Mouse (Mus musculus) heart, adult 18-20 months (tissue): ENCODE data around the gene Adgre5. TPM values are rescaled to one million over a fixed set of nuclear protein-coding genes. Genes with fewer than 3 reads are reported as not detected.

Source experiments
- DNase-seq, 2 experiments: peaks; one replicate each; pipeline ENCODE4 v3.0.0; 2021 to 2022; ENCODE audit warnings: mixed read lengths in 1 of 2
- total RNA-seq, 2 experiments: library from RNA; stranded (reverse); gene quantifications; 2 replicates each; pipeline ENCODE4 v1.2.3; 2021

Adgre5 gene
- total RNA-seq, 2 experiments from 2014 or later: 41.1 to 43.2 TPM

DNA sequence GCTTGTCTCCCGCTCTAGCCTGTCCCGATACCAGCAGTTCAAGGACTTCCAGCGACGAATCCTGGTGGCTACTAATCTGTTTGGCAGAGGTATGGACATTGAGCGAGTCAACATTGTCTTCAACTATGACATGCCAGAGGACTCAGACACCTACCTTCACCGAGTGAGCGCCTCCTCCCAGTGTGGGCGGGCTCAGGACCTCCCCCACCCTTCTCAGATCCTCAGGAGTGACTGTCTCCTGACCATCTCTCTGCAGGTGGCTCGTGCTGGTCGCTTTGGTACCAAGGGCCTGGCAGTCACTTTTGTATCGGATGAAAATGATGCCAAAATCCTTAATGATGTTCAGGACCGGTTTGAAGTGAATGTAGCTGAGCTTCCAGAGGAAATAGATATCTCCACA lies 18.5 kb downstream of the Adgre5 start:
- DNase-seq: no peak

GRCm38 (mm10) chr8:83721405-83722025 lies 19.6 kb downstream of the Adgre5 start:
- peak; percentile 81 to 92 for DNase-seq

GRCm38 (mm10) chr8:83719693-83720092 lies 21.4 kb downstream of the Adgre5 start:
- no peak for DNase-seq

DNA sequence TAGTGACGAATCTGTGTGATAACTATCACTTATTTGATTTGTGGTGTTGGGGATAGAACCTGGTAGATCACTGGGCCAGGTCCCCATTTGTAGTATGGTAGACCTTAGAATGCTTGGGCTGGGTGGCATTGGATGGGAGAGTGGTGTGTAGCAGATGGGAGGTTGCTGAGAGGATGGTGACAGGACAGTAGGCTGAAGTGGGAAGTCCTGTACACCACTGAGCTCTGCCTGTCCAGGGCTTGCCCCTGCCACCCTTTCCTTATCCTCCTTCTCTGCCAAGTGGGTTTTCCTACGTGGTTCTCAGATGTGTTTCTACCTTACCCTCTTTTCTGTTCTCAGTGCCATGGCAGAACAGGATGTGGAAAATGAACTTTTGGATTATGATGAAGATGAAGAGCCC lies 22.1 kb downstream of the Adgre5 start:
- no peak for DNase-seq

GRCm38 (mm10) chr8:83716563-83716962 lies 24.6 kb downstream of the Adgre5 start:
- no peak for DNase-seq

DNA sequence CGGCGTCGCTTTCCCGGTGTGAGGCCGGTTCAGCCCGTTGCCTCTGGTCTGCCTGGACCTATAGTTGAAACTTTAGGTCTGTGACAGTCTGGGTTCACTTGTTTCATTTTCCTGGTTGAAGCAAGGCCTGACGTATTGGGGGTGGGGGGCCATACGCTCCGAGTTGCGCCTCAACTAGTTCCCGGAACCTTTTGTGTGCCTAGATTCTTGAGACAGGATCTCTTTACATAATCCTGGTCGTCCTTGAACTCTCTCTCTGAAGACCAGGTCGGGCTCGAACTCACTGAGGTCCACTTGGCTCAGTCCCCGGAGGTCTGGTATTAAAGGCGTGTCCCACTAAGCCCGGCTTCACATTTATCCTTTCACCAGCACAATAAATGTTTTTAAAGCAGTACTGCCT lies 25.4 kb downstream of the Adgre5 start:
- DNase-seq: no peak

DNA sequence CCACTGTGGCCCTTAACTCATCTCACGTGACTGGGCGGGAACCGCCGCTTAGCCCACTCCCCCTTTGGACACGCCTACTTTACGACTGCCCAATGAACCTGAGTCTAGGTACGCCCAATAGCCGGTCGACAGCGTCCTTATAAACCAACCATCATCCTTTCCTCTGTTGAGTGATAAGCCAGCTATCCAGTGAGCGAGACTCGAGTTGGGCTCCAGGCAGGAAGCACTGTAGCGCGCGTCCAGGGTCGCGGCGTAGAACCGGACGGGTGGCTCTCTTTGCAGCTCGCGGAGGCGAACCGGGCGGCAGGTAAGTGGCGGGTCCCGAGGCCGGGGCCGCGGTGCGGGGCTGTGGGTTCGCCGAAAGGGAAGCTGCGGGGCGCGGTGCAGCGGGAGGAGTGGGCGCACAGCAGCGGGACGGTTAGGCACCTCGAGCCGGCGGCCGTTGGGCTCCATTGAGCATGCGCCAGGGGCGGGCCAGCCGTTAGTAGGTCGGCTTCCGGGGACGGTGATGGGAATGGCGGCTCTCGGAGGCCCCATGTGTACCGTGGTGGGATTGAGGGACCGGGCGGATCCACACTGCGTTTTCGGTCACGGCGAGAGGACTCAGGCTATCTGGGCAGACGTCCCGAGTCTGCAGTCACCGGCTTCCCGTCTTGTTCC lies 26.0 kb downstream of the Adgre5 start, which contains the start of gene Ddx39:
Ddx39 (plus strand) TSS at position 147 of the 660 bp plus-strand sequence.
- peak; percentile 98 to 99 for DNase-seq

- no peak for DNase-seq
These were observed 26.5 kb downstream of the Adgre5 start for GRCm38 (mm10) chr8:83714676-83715030.

DNA sequence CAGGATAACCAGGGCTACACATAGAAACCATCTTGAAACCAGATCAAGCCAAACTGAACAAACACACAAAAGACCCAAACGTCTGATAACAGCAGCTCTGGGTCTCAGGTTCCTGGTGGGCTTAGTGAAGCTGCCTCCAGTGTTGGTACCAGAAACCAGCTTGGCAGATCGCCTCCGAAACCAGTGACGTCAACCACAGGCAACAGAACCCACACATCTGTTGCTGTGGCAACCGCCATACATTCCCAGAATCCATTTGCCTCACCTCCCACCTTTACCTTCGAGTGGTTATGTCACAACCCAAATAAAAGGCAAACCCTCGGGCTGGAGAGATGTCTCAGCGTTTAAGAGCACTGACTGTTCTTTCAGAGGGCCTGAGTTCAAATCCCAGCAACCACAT lies 33.6 kb downstream of the Adgre5 start:
- DNase-seq: no peak

DNA sequence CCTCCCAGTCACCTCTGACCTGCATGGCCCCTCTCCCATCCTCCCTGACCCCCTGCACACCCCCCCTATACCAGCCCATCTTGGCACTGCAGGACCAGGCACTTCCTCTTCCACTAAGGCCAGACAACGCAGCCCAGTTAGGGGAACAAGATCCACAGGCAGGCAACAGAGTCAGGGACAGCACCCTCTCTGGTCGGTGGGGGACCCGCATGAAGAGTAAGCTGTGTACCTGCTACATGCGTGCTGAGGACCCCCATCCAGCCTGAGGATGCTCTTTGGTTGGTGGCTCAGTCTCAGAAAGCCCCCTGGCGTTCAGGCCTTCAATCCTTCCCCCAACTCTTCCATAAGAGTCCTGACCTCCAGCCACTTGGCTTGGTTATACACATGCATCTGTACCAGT lies 34.7 kb downstream of the Adgre5 start:
- no peak for DNase-seq

- DNase-seq: no peak
These were observed 37.7 kb downstream of the Adgre5 start for GRCm38 (mm10) chr8:83703426-83703825.

- DNase-seq: peak in 1 of 2 experiments; percentile 38
These were observed 40.6 kb downstream of the Adgre5 start for GRCm38 (mm10) chr8:83700423-83701085.

DNA sequence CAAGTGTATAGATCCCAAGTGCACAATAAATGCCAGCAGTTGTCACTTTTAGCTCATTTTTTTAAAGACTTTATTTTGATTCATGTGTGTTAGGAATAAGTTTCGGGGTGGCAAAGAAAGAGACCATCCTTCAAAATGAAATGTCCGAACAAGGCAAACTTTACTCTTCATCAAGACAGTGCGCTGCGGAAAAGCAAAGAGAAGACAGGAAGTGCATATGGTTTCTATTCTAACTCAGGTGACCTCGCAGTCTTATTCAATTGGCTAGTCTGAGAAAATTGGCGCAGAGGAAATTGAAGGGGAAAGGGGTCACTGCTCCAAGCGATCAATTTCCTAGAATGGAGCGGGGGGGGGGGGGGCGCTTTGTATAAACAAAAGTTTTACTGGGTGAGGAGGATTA lies 41.6 kb downstream of the Adgre5 start:
- no peak for DNase-seq

DNA sequence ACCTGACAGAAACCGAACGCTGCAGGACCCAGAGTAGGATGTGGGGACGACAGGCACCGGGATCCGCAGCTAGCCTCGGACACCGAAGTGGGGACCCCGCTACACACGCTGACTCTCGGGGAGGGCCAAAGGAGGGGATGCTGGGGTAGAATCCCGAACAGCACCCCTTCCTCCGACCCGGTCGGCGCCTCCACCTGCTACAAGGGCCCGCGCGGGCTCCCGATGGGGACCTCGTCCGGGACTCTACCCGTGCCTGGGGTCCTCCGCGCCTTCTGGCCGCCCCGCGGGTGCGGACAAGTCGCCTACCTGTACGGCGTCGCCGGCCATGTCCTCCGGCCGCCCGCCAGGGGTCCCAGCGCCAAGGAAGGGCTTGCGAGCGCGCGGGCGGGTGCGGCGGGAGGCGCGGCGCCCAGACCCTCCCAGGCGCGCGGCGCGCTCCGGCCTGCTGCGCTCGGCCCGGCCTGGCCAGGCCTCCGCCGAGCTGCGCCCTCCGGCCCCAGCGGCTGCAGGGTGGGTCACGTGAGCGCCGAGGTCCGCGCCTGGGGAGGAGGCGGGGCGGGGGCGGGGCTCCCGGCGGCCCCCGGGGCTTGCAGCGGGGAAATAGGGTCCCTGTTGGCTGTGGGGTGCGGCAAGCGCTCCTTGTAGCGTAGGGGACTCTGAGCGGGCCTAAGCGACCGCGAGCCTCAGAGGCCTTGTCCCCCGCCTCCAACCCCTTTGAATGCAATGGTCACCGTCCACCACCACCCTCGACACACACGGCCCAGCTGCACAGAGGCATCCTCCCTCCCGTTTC lies 42.3 kb downstream of the Adgre5 start, which contains the start of gene Pkn1:
Pkn1 (minus strand) TSS at position 519 of the 793 bp plus-strand sequence.
- DNase-seq: peak; percentile 77 to 90

DNA sequence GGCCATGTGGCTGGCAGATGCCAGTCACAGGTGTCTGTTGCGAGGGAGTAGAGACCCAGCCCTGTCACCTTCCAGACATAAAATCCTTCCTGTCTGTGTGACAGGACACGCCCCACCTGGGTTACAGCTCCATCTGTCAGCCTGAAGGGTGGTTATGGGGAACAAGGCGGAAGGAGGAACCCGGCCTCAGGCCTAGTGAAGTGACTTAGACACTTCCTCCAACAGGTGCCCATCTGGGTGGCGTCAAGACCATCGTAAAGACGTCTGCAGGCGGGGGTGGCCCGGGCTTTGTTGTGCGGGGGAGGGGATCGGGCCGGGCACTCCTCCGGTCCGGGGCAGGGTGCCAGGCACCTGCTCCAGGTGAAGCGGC lies 42.9 kb downstream of the Adgre5 start:
- DNase-seq: peak; percentile 63 to 67

DNA sequence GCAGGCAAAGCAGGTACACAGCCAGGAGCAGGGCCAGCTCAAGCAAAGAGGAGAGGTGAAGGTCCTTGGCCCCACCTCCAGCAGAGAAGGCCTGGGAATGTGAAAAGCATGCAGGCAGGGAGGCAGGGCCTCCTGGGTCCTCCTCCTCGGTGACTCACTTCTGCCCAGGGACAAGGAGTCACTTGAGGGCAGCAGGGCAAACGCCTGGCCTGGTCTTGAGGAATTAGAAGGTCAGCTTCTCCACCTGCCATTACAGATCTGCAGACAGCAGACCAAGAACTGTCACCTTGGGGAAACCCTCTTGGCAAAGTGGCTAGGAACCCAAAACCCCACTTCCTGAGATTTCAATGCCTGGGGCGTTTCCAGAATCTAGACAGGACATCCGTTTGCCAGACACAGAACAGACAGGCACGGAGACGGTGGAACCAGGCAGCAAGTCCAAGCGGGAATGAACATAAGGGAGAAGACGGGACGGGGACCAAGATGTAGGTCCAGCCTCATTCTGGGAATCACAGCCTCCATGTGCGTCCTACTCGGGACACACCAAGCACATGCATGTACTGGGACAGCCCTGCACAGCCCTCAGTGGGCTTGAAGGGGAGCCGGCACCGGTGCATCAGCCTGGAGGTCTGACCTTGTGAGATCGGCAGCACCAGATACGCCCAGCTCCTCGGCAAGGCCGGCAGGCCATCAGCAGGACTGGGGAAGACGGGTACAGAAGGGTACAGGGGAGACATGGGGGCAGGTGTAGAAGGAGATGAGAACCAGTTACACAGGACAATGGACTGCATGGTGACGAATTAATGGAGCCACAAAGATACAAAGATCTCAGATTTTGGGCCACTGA lies 43.5 kb downstream of the Adgre5 start:
- peak; percentile 69 to 79 for DNase-seq

DNA sequence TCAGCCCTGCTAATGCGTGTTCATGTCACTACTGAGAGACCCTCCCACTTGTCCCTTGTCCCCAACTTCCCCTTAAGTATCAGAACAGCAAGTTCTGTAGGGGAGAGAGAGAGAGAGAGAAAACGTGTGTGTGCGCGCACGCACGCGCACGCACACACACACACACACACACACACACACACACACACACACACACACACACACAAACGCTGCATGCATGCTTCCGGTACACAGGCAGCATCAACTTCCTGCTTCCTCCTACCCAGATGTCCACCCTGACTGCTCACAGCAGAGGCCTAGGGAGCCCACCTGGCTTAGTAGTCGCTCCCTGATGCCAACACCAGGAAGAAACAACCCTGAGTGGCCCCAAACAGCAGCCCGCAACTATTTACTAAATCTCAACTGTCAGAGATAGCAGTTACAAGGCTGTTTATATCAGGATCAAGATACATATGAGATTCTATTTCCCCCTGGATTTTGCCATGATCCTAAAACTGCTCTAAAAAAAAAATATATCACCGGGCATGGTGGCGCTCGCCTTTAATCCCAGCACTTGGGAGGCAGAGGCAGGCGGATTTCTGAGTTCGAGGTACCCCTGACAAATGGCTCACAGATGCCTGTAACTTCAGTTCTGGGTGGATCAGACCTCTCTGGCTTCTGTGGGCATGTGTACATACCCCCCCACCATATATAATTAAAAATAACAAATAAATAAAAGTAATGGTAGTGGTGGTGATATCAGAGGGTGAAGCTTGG lies 45.6 kb downstream of the Adgre5 start:
- peak; percentile 34 to 54 for DNase-seq

DNA sequence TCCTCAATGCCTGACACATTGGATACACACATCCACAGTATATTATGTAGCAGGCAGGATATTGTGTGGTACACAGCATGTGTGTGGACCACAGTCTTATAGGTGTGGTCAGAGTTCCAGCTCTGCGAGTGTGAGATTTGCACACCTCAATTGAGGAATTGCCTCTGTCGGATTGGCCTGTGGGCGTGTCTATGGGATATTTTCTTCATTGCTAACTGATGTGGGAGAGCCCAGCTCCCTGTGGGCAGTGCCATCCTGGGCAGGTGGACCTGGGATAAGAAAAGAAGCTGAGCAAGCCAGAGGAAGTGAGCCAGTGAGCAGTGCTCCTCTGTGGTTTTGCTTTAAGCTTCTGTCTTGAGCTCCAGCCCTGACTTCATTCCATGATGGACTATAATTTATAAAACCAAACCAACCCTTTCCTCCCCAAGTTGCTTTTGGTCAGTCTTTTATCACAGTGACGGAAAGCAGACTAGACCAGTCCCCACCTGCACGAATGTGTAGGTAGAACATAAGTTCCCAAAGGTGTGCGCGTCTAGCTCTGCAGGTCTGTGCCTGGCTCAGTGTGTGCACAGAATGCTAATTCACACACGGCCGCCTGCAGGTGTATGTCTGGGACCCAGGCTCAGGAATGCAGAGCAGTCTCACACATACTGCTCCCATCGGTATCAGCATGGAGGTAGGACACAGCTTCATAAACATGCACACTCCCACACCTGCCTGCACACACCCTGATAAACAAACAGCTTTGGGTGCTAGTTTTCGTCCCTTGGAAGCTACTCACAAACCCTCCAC lies 46.6 kb downstream of the Adgre5 start:
- no peak for DNase-seq

DNA sequence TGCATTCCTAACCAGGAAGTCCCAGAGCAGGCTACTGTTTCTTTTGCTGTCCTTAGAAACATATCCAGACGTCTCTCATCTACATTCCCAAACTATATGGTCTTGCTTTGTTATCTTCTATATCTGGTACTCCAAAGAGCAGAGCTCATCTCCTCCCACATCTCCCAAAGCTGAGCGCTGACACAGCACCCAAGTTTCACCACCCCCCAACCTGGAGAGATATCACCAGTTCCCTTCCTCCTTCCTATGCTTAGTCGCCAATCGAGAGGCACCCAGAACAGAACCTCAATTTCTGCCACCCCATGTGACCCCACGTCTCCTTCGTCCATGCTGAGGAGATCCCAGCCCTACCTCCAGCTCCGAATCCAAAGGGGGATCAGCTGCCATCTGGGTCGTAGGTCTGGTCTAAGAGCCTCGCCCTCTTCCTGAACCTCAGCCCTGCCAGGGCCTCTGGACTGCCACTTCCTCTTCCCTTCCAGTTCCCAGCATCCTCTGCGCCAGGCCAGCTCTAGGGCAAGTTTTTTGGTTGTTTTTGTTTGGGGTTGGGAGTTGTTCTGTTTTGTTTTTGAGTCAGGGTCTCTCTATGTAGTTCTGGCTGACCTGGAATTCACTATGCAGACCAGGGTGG lies 47.4 kb downstream of the Adgre5 start:
- DNase-seq: peak; percentile 50 to 70

GRCm38 (mm10) chr8:83689264-83689663 lies 51.9 kb downstream of the Adgre5 start:
- no peak for DNase-seq
